Mouse (Mus musculus) intestine, embryonic 16.5 days (tissue): ENCODE data around the gene Cdk13. TPM values are rescaled to one million over a fixed set of nuclear protein-coding genes. Genes with fewer than 3 reads are reported as not detected.
A peak's percentile ranks its signal among the peaks of the same experiment; 100 is the strongest.

Experiments used
- ATAC-seq: fragments of 200-750 bp; cut with Nextera tagmentation; 2 replicates; pipeline ENCODE4 v1.8.0; 2017; ENCODE audit warnings: moderate TSS enrichment, moderate library complexity
- H3K27ac ChIP-seq: fragments of 300-500 bp; sonication (generic); 2 replicates; pipeline ENCODE4 v1.5.1; 2014; ENCODE audit warnings: mild to moderate bottlenecking, low read length
- H3K27me3 ChIP-seq: fragments of 300-500 bp; sonication (generic); replicated peaks from 2 replicates; pipeline ENCODE4 v1.6.1; 2014; ENCODE audit warnings: low read length, control low read depth, mixed read lengths; ENCODE audit not compliant: control insufficient read depth, insufficient read depth
- H3K36me3 ChIP-seq: fragments of 300-500 bp; sonication (generic); 2 replicates; pipeline ENCODE4 v1.6.1; 2014; ENCODE audit warnings: low read length, control low read depth; ENCODE audit not compliant: control insufficient read depth, insufficient read depth
- H3K4me1 ChIP-seq: fragments of 300-500 bp; sonication (generic); 2 replicates; pipeline ENCODE4 v1.6.1; 2014; ENCODE audit warnings: low read length, control low read depth, mixed read lengths; ENCODE audit not compliant: control insufficient read depth, insufficient read depth
- H3K4me2 ChIP-seq: fragments of 300-500 bp; sonication (generic); 2 replicates; pipeline ENCODE4 v1.6.1; 2014; ENCODE audit warnings: low read depth, low read length, control low read depth
- H3K4me3 ChIP-seq: fragments of 300-500 bp; sonication (generic); 2 replicates; pipeline ENCODE4 v1.5.1; 2014; ENCODE audit warnings: mild to moderate bottlenecking, low read length
- H3K9ac ChIP-seq: fragments of 300-500 bp; sonication (generic); 2 replicates; pipeline ENCODE4 v1.6.1; 2014; ENCODE audit warnings: low read depth, low read length
- H3K9me3 ChIP-seq: fragments of 300-500 bp; sonication (generic); 2 replicates; pipeline ENCODE4 v1.6.1; 2016; ENCODE audit warnings: low read length, control low read depth; ENCODE audit not compliant: control insufficient read depth
- WGBS: fragments of 180-500 bp; shearing (Covaris S2); extraction: QIAGEN DNeasy Blood & Tissue Kit; methylation state at CpG from one replicate; pipeline ENCODE4 v1.1.7; 2014; 5-methylcytosine and 5-hydroxymethylcytosine counted together
- microRNA counts: library from miRNA; unstranded; fragments of <30 nt; microRNA quantifications from one replicate; lab custom pipeline; 2016
- microRNA-seq: library from miRNA; unstranded; fragments of <30 nt; microRNA quantifications from one replicate; pipeline ENCODE4, GENCODE M21; 2016
- polyA plus RNA-seq: library from polyadenylated mRNA; unstranded; fragments of >200 nt; fragmentation: Nextera tagmentation; extraction: Ambion mirVana; gene quantifications from 2 replicates; pipeline ENCODE4 v1.2.1, GENCODE M21; 2015

Gene Cdk13
- polyA plus RNA-seq, 1 experiment from 2014 or later, result 7.0 TPM

- H3K4me1 ChIP-seq, result peaks cover 3% of the 10 kb centered on the region
- no peaks in the 10 kb centered on the region for H3K27me3 ChIP-seq
- no peak overlapping the region for H3K9ac ChIP-seq
- no peaks in the 10 kb centered on the region for H3K36me3 ChIP-seq
- no peak overlapping the region for H3K27ac ChIP-seq
- no peak for ATAC-seq
- H3K4me2 ChIP-seq, result no peak overlapping the region
- no peaks in the 10 kb centered on the region for H3K9me3 ChIP-seq
- no peak overlapping the region for H3K4me3 ChIP-seq
Observed at GRCm38 (mm10) chr13:17689461-17689860, 115.4 kb downstream of the Cdk13 start.

GRCm38 (mm10) chr13:17671122-17671521 is 133.8 kb downstream of the Cdk13 start:
- Histone ChIP-seq H3K27me3 (no peaks in the 10 kb centered on the region), H3K9ac (no peak overlapping the region), H3K4me3 (no peak overlapping the region), H3K36me3 (no peaks in the 10 kb centered on the region), H3K27ac (no peak overlapping the region), H3K4me1 (no peaks in the 10 kb centered on the region), H3K9me3 (no peaks in the 10 kb centered on the region), H3K4me2 (no peak overlapping the region)
- peak; percentile 44; the same call in 1 of the 2 replicates for ATAC-seq
- WGBS, result 62% methylated on average over 1 of the region's 1 CpGs

GRCm38 (mm10) chr13:17667380-17667779 is 137.5 kb downstream of the Cdk13 start:
- Histone ChIP-seq H3K27ac (no peak overlapping the region), H3K4me3 (no peak overlapping the region), H3K9me3 (no peaks in the 10 kb centered on the region), H3K9ac (no peak overlapping the region), H3K36me3 (no peaks in the 10 kb centered on the region), H3K4me1 (no peaks in the 10 kb centered on the region), H3K27me3 (no peaks in the 10 kb centered on the region), H3K4me2 (no peak overlapping the region)
- 79% methylated on average over 1 of the region's 1 CpGs for WGBS
- no peak for ATAC-seq

MicroRNAs encoded within 50 kb of the gene (microRNA counts, 519-probe panel; counts per million panel counts)
- 35.7 counts per million for microRNA mmu-miR-466i (lab: Ali Mortazavi, UCI)

Small RNAs within 50 kb of the gene (microRNA-seq; reads per million reads assigned to microRNA genes)
- gene Mir466i, result not detected

Other genes starting within 250 kb of the Cdk13 start
- 33.9 and 37.3 TPM in 2 replicates for gene Mplkip, start 109.9 kb downstream of the Cdk13 start, polyA plus RNA-seq
- gene Sugct, start 109.5 kb downstream of the Cdk13 start, polyA plus RNA-seq, result 7.9 and 8.2 TPM in 2 replicates
- 89.6 and 94.9 TPM in 2 replicates for gene Rala, start 139.1 kb upstream of the Cdk13 start, polyA plus RNA-seq
- 52.6 and 63.2 TPM in 2 replicates for gene Yae1d1, start 188.3 kb upstream of the Cdk13 start, polyA plus RNA-seq